Mouse (Mus musculus): ENCODE results near the gene Spock3.

- TF ChIP-seq CTCF (IDR thresholded peaks at IDR 0.05; ENCODE audit: low read depth, low read length) (no peak), POLR2A (IDR thresholded peaks at IDR 0.05; ENCODE audit: borderline replicate concordance, low read depth, low read length) (no peak)
Observed at GRCm38 (mm10) chr8:63088984-63089383, 138.2 kb downstream of the Spock3 start.
